Mouse (Mus musculus): Measurements from ENCODE around the gene Ptchd4. TPM values are rescaled to one million over a fixed set of nuclear protein-coding genes. Genes with fewer than 3 reads are reported as not detected.

Ptchd4 gene
- polyA plus RNA-seq (2015; fragmentation: Nextera tagmentation; extraction: Ambion mirVana) = 0.80 and 0.86 TPM in 2 replicates

DNA sequence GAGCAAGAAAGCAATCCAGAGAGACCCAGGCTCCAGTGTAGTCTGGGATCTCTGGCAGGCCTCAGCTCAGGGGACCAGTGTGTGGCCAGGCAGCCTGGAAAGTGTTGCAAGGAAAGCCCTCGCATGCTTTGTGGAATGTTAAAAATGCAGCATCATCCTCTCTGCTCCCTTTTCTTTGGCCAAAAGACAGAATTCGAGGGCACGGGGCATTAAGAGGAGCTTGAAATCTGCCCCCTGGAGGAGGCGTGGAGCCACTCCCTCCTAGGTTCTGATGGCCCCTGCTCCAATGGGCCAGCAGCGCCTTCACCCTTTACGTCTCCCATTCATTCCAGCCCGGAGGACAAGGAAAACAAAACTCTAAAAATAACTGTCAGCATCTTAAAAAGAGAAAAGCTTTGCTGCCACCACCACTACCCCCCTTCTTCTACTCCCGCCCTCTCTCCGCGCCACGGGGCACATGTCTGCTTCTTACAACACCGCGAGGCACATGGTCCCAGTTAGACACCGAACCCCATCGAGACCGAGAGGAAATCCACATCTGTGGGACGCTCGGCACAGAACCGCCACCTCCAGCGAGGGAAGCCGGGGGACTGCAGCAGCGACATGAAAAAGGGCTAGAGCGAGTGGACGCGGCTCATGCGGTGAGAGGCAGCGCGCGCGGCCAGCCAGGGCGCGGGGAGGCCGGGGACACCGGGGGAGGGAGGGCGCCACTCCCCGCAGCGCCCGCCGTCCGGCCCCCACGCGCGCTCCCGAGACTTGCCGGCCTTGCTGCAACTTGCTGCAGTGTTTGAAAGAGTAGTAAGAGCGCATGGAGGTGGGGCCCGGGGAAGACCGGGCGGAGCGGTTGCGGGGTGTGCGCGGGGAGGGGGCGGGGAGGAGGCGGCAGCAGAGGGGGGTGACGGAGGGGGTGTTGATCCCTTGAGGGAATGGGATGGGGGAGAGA is at the start of gene Ptchd4:
Ptchd4 (plus strand) TSS at position 279 of the 943 bp plus-strand sequence.
- WGBS = 1% methylated on average over 56 of the region's 56 CpGs
- Histone ChIP-seq H3K4me2 (peak within 1 kb of the TSS; percentile 97), H3K36me3 (no peaks in the 10 kb centered on the region), H3K4me3 (replicated peaks) (peak within 1 kb of the TSS; percentile 63), H3K9ac (peak within 1 kb of the TSS; percentile 45; the same call in 1 of the 2 replicates), H3K27ac (no peak within 1 kb of the TSS), H3K9me3 (replicated peaks) (no peaks in the 10 kb centered on the region), H3K4me1 (peaks cover 13% of the 10 kb centered on the region), H3K27me3 (peaks cover 22% of the 10 kb centered on the region)
- peak; percentile 84 for ATAC-seq (replicated peaks; ENCODE audit: low FRiP score)

DNA sequence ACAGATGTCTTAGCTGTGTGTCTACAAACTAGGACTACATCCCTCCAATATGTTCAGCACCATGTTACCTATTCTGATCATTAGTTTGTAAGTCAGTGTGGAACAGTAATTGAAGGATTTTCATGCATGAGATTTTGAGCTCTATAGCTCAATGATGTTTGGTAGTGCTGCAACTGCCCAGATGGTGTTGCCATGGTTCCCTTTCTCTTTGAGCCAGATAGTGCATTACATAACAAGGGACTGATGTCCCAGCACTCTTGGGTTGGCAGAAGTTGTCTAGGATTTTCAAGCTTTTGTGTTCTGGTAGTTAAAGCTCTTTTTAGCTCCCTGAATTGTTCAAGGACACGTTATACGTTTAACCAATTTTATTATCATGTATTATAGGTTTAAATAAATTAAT is 38.9 kb upstream of the Ptchd4 start:
- H3K27ac ChIP-seq = no peak overlapping the region
- no peaks in the 10 kb centered on the region for H3K9me3 ChIP-seq (replicated peaks)
- no peaks in the 10 kb centered on the region for H3K36me3 ChIP-seq
- no peaks in the 10 kb centered on the region for H3K27me3 ChIP-seq
- no peak for ATAC-seq (replicated peaks; ENCODE audit: low FRiP score)
- H3K9ac ChIP-seq = no peak overlapping the region
- no peaks in the 10 kb centered on the region for H3K4me1 ChIP-seq
- H3K4me3 ChIP-seq (replicated peaks) = no peak overlapping the region
- H3K4me2 ChIP-seq = no peak overlapping the region
- 92% methylated on average over 2 of the region's 2 CpGs for WGBS

DNA sequence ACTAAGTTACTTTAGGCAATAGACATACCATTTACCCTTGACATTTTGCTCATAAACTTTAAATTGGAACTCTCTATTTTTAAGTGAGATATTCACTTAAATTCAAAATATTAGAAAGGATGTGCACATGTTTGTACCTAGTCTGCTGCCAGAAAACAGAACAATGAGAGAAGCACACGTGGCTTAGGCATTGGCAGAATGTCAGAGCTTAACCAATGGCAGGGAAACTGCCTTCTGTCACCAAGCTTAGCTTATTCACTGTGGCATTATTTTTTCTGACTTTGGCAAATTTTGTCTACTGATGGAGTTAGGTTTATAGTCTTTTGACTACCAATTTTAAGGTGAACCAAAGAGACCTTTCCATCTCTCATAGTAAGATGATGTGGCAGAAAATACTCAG is 31.4 kb upstream of the Ptchd4 start:
- Histone ChIP-seq H3K4me1 (no peaks in the 10 kb centered on the region), H3K4me2 (no peak overlapping the region), H3K4me3 (replicated peaks) (no peak overlapping the region), H3K9ac (no peak overlapping the region), H3K36me3 (no peaks in the 10 kb centered on the region), H3K27me3 (no peaks in the 10 kb centered on the region), H3K27ac (no peak overlapping the region), H3K9me3 (replicated peaks) (no peaks in the 10 kb centered on the region)
- 72% methylated on average over 1 of the region's 1 CpGs for WGBS
- ATAC-seq (replicated peaks; ENCODE audit: low FRiP score) = no peak

DNA sequence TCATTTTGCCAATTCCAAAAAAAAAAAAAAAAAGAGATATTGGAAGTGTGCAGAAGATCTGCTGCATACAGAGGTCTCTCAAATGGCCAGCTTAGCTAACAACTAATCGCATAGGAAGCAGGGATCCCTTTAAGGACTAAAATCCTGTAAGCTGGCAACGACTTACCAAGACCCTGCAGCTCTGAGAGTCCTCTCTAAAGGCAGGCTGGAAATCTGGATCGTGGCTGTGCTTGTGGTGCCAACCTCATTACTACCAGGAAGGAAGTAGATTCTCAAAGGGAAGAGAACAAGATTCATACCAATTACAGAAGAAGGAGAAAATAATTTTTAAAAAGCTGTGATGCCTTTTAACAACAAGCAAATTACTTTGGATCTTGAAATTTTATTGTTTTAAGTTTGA is 29.5 kb upstream of the Ptchd4 start:
- H3K4me2 ChIP-seq = no peak overlapping the region
- H3K27ac ChIP-seq = no peak overlapping the region
- no peaks in the 10 kb centered on the region for H3K9me3 ChIP-seq (replicated peaks)
- ATAC-seq (replicated peaks; ENCODE audit: low FRiP score) = no peak
- H3K36me3 ChIP-seq = no peaks in the 10 kb centered on the region
- H3K4me3 ChIP-seq (replicated peaks) = no peak overlapping the region
- no peaks in the 10 kb centered on the region for H3K4me1 ChIP-seq
- H3K27me3 ChIP-seq = no peaks in the 10 kb centered on the region
- H3K9ac ChIP-seq = no peak overlapping the region
- WGBS = 71% methylated on average over 3 of the region's 3 CpGs

DNA sequence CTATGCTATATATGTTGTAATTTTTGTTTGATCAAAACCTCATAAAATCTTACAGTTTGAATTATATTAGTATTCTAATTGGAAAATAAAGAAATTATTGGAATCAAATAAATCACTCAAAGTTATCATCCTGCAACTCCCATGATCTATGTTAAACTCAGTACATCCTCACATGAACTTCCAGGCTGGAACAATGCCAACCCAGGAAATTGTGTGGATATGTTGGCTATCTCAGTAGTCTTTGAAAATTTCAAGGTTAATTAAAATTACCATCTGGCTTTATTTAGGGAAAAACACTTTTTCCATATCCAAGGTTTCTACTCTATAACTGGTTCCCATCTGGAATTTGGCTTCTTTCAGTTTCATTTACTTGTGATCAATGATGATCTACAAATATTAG is 25.4 kb upstream of the Ptchd4 start:
- Histone ChIP-seq H3K9ac (no peak overlapping the region), H3K36me3 (no peaks in the 10 kb centered on the region), H3K4me1 (no peaks in the 10 kb centered on the region), H3K27ac (no peak overlapping the region), H3K27me3 (no peaks in the 10 kb centered on the region), H3K4me3 (replicated peaks) (no peak overlapping the region), H3K9me3 (replicated peaks) (no peaks in the 10 kb centered on the region), H3K4me2 (no peak overlapping the region)
- ATAC-seq (replicated peaks; ENCODE audit: low FRiP score) = no peak

DNA sequence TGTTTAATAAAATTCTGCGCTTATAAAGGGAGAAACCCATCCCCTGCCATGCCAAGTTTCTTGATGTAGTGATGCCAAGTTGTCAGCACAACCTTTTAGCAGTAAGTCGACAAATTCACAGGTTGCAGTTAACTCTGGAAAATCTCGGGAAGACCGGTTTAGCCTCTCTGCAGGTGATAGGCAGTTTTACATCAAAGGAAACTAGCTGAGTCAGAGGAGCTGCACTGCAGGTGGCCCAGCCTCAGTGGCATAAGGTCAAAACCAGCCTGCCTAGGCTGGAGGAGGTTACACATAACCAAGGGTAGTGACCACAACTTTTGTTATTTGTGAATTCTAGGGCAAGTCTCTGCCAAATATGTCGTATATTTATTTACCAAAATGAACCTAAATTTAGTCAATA is 24.0 kb upstream of the Ptchd4 start:
- Histone ChIP-seq H3K4me2 (no peak overlapping the region), H3K9ac (no peak overlapping the region), H3K27ac (no peak overlapping the region), H3K27me3 (no peaks in the 10 kb centered on the region), H3K9me3 (replicated peaks) (no peaks in the 10 kb centered on the region), H3K36me3 (no peaks in the 10 kb centered on the region), H3K4me1 (no peaks in the 10 kb centered on the region), H3K4me3 (replicated peaks) (no peak overlapping the region)
- ATAC-seq (replicated peaks; ENCODE audit: low FRiP score) = no peak
- 46% methylated on average over 5 of the region's 5 CpGs for WGBS

DNA sequence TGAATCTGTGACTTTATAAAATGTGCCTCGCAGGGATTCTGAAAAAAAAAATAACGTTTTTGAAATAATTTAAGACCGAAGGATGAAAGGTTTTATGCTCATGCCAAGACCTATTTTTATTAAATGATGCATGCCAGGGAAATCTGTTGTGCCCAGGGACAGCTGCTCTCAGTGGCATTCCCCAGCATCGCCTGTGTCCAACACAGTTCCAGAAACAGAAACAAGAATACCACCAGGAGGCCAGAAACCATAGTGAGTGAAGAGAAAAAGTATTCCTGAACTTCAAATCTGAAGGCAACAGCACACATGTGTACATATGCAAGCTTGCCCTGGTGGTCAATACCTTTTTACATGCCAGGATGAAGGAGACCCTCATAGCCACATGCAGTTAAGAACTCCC is 17.8 kb upstream of the Ptchd4 start:
- H3K9ac ChIP-seq = no peak overlapping the region
- no peak for ATAC-seq (replicated peaks; ENCODE audit: low FRiP score)
- no peaks in the 10 kb centered on the region for H3K36me3 ChIP-seq
- H3K4me3 ChIP-seq (replicated peaks) = no peak overlapping the region
- H3K4me2 ChIP-seq = no peak overlapping the region
- no peaks in the 10 kb centered on the region for H3K9me3 ChIP-seq (replicated peaks)
- H3K27ac ChIP-seq = no peak overlapping the region
- H3K4me1 ChIP-seq = no peaks in the 10 kb centered on the region
- WGBS = 64% methylated on average over 4 of the region's 4 CpGs
- H3K27me3 ChIP-seq = no peaks in the 10 kb centered on the region

DNA sequence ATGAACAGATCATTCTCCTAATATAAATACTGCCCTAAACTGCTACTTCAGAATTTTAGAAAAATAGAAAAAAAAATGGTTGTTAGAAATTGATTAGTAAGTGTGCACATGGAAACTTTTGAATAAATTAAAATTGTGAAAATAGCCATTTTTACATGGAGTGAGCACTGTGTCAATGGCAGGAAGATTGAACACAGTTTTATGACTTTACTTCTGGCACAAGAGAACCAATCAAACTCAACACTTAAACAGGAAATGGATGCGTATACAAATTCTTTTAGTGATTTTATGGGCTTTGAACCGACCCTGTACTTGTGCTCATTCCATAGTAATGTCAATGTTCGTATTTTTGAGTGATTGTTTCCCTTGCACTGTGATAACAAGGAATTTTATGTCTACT is 16.1 kb upstream of the Ptchd4 start:
- Histone ChIP-seq H3K9ac (no peak overlapping the region), H3K27ac (no peak overlapping the region), H3K4me3 (replicated peaks) (no peak overlapping the region), H3K4me1 (no peaks in the 10 kb centered on the region), H3K27me3 (no peaks in the 10 kb centered on the region), H3K4me2 (no peak overlapping the region), H3K9me3 (replicated peaks) (no peaks in the 10 kb centered on the region), H3K36me3 (no peaks in the 10 kb centered on the region)
- 42% methylated on average over 3 of the region's 3 CpGs for WGBS
- no peak for ATAC-seq (replicated peaks; ENCODE audit: low FRiP score)

DNA sequence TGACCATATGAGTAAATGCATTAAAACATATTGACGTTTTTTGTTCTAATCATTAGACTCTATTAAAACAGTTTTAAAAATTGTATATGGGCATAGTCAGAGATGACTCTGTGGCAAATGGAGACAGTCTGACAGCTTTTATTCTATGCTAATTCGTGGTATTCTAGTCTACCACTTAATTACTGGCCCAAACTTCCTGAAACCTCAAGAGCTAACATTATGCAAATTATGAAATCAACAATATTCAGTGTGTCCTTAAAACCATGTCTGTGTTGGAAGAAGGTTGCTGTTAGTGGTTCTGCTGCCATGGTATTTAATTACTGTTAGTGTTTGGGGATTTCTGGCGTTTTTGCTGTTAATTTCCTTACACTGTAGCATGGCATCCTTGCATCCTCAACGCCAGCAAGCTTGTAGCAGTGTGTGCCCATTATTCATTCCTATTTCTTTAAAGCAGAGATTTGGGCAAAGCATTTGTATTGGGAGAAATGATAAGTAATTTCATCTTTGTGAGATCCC is 12.6 kb upstream of the Ptchd4 start:
- Histone ChIP-seq H3K27me3 (no peaks in the 10 kb centered on the region), H3K4me3 (replicated peaks) (no peak overlapping the region), H3K4me2 (no peak overlapping the region), H3K36me3 (no peaks in the 10 kb centered on the region), H3K27ac (no peak overlapping the region), H3K9ac (no peak overlapping the region), H3K9me3 (replicated peaks) (no peaks in the 10 kb centered on the region), H3K4me1 (no peaks in the 10 kb centered on the region)
- WGBS = 74% methylated on average over 4 of the region's 4 CpGs
- no peak for ATAC-seq (replicated peaks; ENCODE audit: low FRiP score)

DNA sequence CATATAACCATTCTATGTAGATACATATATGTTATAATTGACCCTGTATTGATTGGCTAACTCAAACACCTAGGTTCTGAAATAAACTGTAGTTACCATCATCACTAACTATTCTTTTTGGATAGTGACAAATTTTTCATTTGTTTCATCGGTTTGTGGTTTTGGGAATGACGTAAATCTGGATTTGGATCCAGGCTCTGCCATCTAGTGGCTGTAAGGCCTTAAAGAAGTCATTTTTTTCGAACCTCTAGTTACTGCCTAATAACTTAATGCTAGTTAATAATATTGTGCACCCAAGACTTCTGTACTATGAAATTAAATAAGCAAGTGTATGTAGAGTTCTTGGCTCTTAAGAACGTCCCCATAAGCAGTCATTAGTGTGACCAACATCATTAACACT is 11.5 kb upstream of the Ptchd4 start:
- no peak overlapping the region for H3K4me3 ChIP-seq (replicated peaks)
- no peak overlapping the region for H3K27ac ChIP-seq
- H3K27me3 ChIP-seq = no peaks in the 10 kb centered on the region
- H3K4me1 ChIP-seq = no peaks in the 10 kb centered on the region
- no peaks in the 10 kb centered on the region for H3K9me3 ChIP-seq (replicated peaks)
- ATAC-seq (replicated peaks; ENCODE audit: low FRiP score) = no peak
- H3K9ac ChIP-seq = no peak overlapping the region
- 63% methylated on average over 4 of the region's 4 CpGs for WGBS
- no peak overlapping the region for H3K4me2 ChIP-seq
- no peaks in the 10 kb centered on the region for H3K36me3 ChIP-seq

DNA sequence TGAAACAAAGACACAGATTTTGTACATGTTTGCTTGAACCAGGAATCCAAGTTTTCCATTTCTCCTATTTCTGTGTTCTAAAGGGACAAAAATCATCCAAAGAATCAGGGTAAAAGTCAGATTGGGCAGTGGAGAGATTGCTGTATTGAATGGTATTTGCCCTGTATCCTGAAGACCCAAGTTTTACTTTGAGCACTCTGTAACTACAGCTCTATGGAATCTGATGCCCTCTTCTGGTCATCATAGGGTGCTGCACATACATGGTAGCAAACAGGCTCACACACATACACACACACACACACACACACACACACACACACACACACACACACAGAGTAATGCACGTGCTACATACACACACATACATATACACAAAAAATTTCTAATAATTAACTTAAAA is 8.7 kb upstream of the Ptchd4 start:
- H3K36me3 ChIP-seq = no peaks in the 10 kb centered on the region
- ATAC-seq (replicated peaks; ENCODE audit: low FRiP score) = no peak
- no peak overlapping the region for H3K4me2 ChIP-seq
- no peak overlapping the region for H3K27ac ChIP-seq
- no peaks in the 10 kb centered on the region for H3K27me3 ChIP-seq
- no peak overlapping the region for H3K4me3 ChIP-seq (replicated peaks)
- no peaks in the 10 kb centered on the region for H3K9me3 ChIP-seq (replicated peaks)
- no peaks in the 10 kb centered on the region for H3K4me1 ChIP-seq
- no peak overlapping the region for H3K9ac ChIP-seq
- 86% methylated on average over 1 of the region's 1 CpGs for whole genome bisulfite sequencing

DNA sequence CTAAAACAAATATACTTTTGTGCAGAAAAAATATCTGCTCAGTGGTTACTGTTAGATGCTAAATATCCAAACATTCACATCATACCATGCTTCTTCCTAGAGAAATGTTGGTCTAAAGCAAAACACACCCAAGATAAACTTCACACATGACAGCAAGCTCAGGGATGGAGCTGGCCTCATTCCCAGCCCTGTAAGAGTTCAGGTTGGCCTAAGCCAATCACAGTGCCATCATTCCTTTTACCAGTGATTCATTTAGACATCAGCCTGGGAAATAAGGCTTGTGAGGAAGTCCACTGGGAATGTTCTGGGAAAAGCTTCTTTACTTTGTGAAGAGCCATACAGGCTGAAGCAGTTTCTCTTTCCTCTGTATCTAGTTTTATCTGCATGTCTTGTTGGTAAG is 5.6 kb upstream of the Ptchd4 start:
- Histone ChIP-seq H3K27me3 (no peaks in the 10 kb centered on the region), H3K4me2 (no peak overlapping the region), H3K9ac (no peak overlapping the region), H3K4me3 (replicated peaks) (no peak overlapping the region), H3K4me1 (no peaks in the 10 kb centered on the region), H3K27ac (no peak overlapping the region), H3K9me3 (replicated peaks) (no peaks in the 10 kb centered on the region), H3K36me3 (no peaks in the 10 kb centered on the region)
- no peak for ATAC-seq (replicated peaks; ENCODE audit: low FRiP score)

DNA sequence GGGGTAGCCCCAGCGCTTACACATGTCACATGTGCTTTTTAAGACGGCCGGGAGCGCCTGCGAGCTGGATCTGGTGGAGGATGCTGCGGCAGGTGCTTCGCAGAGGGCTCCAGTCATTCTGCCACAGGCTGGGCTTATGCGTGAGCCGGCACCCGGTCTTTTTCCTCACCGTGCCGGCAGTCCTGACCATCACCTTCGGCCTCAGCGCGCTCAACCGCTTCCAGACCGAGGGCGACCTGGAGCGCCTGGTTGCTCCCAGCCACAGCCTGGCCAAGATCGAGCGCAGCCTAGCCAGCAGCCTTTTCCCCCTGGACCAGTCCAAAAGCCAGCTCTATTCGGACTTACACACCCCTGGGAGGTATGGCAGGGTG is 850 bp downstream of the Ptchd4 start:
- Histone ChIP-seq H3K27ac (no peak overlapping the region), H3K27me3 (peaks cover 22% of the 10 kb centered on the region), H3K36me3 (no peaks in the 10 kb centered on the region), H3K4me1 (peaks cover 13% of the 10 kb centered on the region), H3K9ac (no peak overlapping the region), H3K4me2 (peak overlapping the region; percentile 97), H3K4me3 (replicated peaks) (peak overlapping the region; percentile 63), H3K9me3 (replicated peaks) (no peaks in the 10 kb centered on the region)
- peak; percentile 88 for ATAC-seq (replicated peaks; ENCODE audit: low FRiP score)
- 2% methylated on average over 22 of the region's 22 CpGs for WGBS

Measured in kidney, embryonic 15.5 days (tissue).